Mouse (Mus musculus) macrophage (primary cell): Measurements from ENCODE around the gene Trp53tg5. TPM values are rescaled to one million over a fixed set of nuclear protein-coding genes. Genes with fewer than 3 reads are reported as not detected.

ENCODE experiments used
- H3K27ac ChIP-seq: fragments of 350-480 bp; formaldehyde crosslinking; 2 replicates; pipeline ENCODE4 v1.9.0; 2021
- H3K36me3 ChIP-seq: fragments of 350-480 bp; formaldehyde crosslinking; 2 replicates; pipeline ENCODE4 v1.9.0; 2021; ENCODE audit errors: inconsistent target
- H3K4me3 ChIP-seq: fragments of 350-480 bp; formaldehyde crosslinking; 2 replicates; pipeline ENCODE4 v1.9.0; 2021; ENCODE audit errors: inconsistent target
- H3K79me2 ChIP-seq: fragments of 350-480 bp; formaldehyde crosslinking; 2 replicates; pipeline ENCODE4 v1.9.0; 2021; ENCODE audit errors: inconsistent target
- whole genome bisulfite sequencing: methylation state at CpG from one replicate; pipeline ENCODE4 v1.1.7; 2026; ENCODE audit warnings: inconsistent platforms; ENCODE audit not compliant: missing documents; 5-methylcytosine and 5-hydroxymethylcytosine counted together
- polyA plus RNA-seq: library from polyadenylated mRNA; stranded (reverse); fragments of 250-400 nt; gene quantifications from 3 replicates; pipeline ENCODE4 v1.2.4, GENCODE M21; 2018; ENCODE audit warnings: inconsistent platforms

Gene Trp53tg5
- polyA plus RNA-seq, 1 experiment from 2014 or later = not detected

DNA sequence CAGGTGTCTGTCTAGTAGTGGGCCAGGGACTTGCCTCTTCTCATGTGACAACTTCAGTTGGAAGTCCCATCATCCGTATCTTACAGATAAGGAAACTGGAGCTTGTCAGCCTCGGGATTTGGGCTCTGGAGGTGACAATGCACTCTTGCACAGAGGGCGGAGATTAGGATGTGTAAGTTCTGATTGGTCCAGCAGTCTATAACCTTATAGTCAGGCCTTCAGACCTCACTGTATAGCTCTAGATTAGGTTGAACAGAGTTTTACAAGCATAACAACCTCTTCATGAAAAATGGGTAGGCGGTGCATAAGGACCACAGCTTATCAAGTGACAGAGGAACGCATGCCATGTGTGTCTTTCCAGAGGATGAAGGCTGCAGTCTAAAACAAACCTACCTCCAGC is 6.7 kb downstream of the Trp53tg5 start:
- no peak overlapping the region for H3K27ac ChIP-seq
- no peak overlapping the region for H3K4me3 ChIP-seq
- peaks cover 17% of the 10 kb centered on the region; the same call in 1 of the 2 replicates for H3K36me3 ChIP-seq
- 85% methylated on average over 5 of the region's 5 CpGs for WGBS
- H3K79me2 ChIP-seq = peaks cover 16% of the 10 kb centered on the region; the same call in 1 of the 2 replicates

DNA sequence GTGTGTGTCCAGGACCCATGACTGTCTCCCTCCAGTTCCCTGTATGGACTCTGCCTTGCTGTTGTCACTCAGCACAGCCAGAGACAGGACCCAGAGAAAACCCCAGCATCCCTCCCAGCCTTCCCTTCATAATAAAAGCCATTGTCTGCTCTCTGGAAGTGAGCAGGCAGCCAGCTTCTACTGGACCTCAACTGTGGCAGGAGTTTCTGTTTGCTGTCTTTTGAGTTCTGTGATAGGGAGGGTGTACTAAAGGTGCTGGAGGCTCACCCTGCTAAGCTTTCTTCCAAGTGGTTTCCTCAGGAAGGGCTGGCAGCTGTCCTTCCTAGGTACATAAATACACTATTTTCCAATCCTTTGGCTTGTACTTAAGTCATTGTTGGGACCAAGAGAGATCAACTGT is 8.4 kb downstream of the Trp53tg5 start:
- peaks cover 21% of the 10 kb centered on the region; the same call in 1 of the 2 replicates for H3K79me2 ChIP-seq
- H3K36me3 ChIP-seq = peaks cover 17% of the 10 kb centered on the region; the same call in 1 of the 2 replicates
- no peak overlapping the region for H3K4me3 ChIP-seq
- H3K27ac ChIP-seq = no peak overlapping the region

DNA sequence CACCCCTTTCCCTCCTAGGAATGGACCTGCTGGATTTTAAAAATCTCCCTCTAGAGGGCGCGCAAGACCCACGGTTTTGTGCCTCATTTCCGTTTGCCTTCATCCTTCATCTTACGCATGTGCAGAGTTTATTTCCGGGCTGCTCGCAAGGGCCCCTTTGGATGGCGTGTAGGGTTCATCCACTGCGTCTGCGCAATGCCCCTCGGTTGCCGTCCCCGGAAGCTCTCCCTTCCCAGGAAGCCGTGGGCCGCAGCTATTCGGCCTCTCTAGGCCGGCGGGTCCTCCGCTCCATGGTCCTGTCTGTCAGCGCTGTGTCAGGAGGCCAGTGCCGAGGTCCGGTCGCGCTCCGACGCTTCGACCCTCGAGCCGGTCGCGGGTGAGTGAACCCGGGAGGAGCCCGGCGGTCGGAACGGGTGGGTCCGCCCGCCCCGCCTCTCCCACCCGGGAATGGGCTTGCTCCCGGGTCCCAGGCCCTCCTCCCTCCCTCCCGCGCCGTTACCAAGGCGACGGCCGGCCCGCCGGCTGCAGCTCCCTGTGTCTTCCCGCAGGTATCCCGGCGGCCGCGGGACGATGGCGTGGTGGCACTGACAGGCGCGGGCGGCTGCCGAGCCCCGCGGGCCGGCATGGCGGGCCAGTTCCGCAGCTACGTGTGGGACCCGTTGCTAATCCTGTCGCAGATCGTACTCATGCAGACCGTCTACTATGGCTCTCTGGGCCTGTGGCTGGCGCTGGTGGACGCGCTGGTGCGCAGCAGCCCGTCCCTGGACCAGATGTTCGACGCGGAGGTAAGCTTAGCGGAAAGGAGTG is 12.6 kb downstream of the Trp53tg5 start, which contains the start of gene Gm20458:
Gm20458 (plus strand) TSS at position 223 of the 807 bp plus-strand sequence.
- peak within 1 kb of the TSS; percentile 37 for H3K27ac ChIP-seq
- peak within 1 kb of the TSS; percentile 77 for H3K4me3 ChIP-seq
- peaks cover 17% of the 10 kb centered on the region; the same call in 1 of the 2 replicates for H3K36me3 ChIP-seq
- under 1% methylated on average over 55 of the region's 79 CpGs for WGBS
- H3K79me2 ChIP-seq = peaks cover 21% of the 10 kb centered on the region; the same call in 1 of the 2 replicates

DNA sequence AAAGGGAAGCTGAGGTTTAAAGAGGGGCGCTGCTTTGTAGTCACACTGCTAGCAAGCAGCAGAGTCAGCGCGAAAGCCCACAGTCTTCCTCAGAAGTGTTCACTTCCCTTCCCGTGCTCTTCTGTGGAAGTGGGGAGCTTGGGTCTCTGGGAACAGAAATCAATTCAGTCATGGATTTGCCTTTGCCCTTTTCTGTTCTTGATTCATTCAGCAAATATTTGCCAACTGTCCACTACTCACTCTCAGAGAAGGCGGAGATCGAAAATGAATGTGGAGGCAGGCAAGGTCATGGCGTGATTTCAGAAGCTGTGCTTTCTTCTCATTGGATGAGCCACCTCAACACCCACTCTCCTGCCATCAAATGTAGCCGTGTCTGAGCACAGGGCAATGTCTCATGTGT is 15.0 kb downstream of the Trp53tg5 start:
- Histone ChIP-seq H3K27ac (peak overlapping the region; percentile 79), H3K4me3 (no peak overlapping the region), H3K36me3 (no peaks in the 10 kb centered on the region), H3K79me2 (peaks cover 21% of the 10 kb centered on the region; the same call in 1 of the 2 replicates)
- 14% methylated on average over 8 of the region's 8 CpGs for WGBS

DNA sequence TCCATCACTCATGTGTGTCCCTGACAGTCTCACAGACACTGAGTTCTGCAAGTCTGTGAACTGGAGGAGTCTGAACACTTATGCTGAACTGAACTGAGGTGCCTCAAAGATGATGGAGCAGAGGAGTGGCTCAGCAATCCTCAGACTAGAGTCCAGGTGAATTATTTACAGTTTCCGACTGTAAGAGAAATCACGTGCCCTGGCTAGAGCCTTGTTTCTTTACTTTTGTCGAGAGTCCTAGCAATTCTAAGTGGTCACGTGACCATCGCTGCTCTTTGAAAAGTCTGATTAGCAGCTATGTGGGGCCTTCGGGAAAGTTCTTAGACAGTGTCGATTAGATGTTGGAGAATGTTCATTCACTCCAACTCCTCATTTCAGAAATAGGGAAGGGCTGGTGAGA is 15.6 kb downstream of the Trp53tg5 start:
- H3K4me3 ChIP-seq = no peak overlapping the region
- peaks cover 17% of the 10 kb centered on the region; the same call in 1 of the 2 replicates for H3K79me2 ChIP-seq
- peak overlapping the region; percentile 79 for H3K27ac ChIP-seq
- H3K36me3 ChIP-seq = no peaks in the 10 kb centered on the region
- WGBS = 46% methylated on average over 7 of the region's 7 CpGs

DNA sequence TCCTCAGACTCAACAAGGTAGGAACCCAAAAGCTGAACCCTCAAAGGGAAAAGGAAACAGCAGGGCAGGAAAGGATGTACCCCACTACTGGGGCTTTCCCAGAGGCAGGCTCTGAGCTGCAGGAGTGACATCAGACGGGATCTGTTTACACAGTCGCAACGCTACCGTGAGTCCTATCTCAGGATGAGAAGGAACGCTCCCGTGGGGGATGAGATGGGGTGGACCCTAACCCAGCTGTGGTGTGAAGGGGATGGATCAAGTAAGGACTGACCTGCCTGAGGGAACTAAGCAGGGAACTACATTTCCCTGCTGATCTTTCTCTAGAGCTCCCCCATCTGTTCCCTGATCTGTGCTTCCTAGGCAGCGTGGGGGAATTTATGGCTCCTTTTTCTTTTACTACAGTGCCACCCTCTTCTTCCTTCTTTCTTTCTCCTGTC is 16.6 kb downstream of the Trp53tg5 start, which contains the start of gene Sys1:
Sys1 (plus strand) TSS at position 101 of the 437 bp plus-strand sequence.
- Histone ChIP-seq H3K4me3 (peak within 1 kb of the TSS; percentile 2; the same call in 1 of the 2 replicates), H3K36me3 (no peaks in the 10 kb centered on the region), H3K27ac (peak within 1 kb of the TSS; percentile 79), H3K79me2 (peaks cover 6% of the 10 kb centered on the region; the same call in 1 of the 2 replicates)
- WGBS = 16% methylated on average over 7 of the region's 7 CpGs

DNA sequence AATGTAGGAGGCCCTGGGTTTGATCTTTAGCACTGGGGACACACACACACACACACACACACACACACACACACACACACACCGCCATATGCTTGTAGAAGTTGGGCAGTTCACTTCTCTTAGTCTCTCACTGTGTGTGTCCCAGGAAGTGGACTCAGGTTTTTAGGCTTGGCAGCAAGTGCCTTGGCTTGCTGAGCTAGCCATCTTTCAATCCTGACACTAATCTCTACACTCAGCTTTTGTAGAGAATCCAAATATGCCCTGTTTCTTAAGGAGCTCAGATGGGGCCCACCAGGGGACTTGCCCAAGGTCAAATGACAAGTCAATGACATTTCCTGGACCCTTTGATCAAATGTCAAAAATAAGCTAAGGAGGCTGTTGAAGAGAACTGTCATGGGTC is 17.1 kb downstream of the Trp53tg5 start:
- Histone ChIP-seq H3K4me3 (no peak overlapping the region), H3K27ac (peak overlapping the region; percentile 12; the same call in 1 of the 2 replicates), H3K79me2 (peaks cover 1% of the 10 kb centered on the region; the same call in 1 of the 2 replicates), H3K36me3 (no peaks in the 10 kb centered on the region)
- WGBS = 100% methylated on average over 1 of the region's 1 CpGs

DNA sequence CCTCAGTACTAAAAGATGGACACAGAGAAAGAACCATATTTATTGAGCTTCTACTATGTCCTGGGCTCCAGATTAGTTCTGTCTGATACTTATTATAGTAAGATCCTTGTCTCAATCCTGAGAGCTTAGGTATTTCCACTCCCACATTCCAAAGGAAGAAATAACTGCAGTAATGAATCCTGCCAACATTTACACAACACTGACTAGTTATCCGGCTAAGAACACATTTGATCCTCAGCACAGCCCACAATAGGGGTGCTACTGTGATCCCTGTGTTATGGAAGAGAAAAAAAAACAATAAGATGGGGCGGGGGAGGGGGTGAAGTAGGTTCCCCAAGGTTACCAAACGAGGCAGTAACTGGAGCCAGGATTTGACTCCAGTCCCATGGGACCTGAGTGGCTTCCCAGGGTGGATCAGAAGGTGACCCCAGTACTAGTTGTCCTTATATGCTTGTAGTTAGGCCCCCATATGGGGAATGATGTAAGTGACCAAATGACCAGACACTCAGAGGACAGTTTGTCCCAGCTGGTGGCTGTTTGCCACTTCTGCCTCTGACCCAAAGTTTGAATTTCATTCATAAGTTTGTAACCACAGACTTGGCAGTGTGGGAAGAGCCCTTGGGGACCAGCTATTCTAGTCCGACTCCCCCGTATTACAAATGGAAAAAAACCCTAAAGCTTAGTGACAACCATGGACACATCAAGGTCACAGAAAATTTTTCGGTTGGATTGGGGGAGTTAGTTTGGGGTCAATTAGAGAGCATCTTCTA is 17.9 kb downstream of the Trp53tg5 start:
- Histone ChIP-seq H3K27ac (0 out of 2 replicates have a peak overlapping the region, but pooled peaks have one; percentile 8), H3K79me2 (no peaks in the 10 kb centered on the region), H3K36me3 (no peaks in the 10 kb centered on the region), H3K4me3 (no peak overlapping the region)
- WGBS = 90% methylated on average over 5 of the region's 6 CpGs

DNA sequence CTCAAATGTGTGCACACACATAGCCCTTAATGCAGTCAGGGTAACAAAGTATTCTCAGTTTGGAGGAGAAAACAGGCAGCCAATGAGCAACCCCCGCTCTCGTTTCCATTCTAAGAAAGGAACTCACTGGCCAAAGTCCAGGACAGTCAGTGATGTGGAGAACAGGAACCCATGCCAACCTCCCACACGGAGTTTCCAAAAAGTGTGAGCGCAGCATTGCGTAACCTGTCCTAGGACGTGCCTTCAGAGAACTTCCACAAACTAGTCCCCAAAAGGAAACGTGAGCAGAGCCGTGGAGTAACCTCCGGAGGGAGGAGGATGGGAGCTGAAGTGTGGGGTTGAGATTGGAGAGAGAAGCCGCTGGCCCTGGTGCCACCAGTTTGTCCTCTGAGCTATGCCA is 18.7 kb downstream of the Trp53tg5 start:
- H3K4me3 ChIP-seq = no peak overlapping the region
- H3K79me2 ChIP-seq = no peaks in the 10 kb centered on the region
- 0 out of 2 replicates have a peak overlapping the region, but pooled peaks have one; percentile 8 for H3K27ac ChIP-seq
- WGBS = 18% methylated on average over 10 of the region's 10 CpGs
- no peaks in the 10 kb centered on the region for H3K36me3 ChIP-seq

DNA sequence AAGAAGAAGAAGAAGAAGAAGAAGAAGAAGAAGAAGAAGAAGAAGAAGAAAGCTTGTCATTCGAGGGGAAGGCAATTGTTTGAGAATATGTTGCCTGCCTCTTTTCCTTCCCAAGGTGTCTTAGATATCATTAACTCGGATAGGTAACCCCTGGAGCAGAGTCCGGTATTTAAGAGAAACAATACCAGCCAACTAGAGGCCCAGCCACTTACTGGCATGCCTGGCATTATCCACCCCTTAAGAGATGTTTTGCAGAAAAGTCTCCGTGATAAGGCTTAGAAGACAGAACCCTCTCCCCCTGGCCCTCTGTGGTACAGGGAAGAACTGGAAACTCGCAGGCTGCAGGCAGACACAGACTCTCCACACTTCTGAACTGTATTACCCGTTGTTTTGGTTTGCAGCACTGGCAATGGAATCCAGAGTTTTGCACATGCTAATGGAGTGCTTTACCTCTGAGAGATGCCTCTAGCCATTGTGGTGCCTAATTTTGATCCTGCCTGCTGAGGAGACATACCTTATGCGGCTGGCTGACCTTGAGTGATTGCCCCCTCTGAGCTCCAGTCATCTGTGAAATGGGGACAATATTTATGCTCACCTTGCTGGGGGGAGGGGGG is 19.5 kb downstream of the Trp53tg5 start:
- 88% methylated on average over 7 of the region's 7 CpGs for WGBS
- Histone ChIP-seq H3K36me3 (no peaks in the 10 kb centered on the region), H3K79me2 (no peaks in the 10 kb centered on the region), H3K27ac (no peak overlapping the region), H3K4me3 (no peak overlapping the region)

DNA sequence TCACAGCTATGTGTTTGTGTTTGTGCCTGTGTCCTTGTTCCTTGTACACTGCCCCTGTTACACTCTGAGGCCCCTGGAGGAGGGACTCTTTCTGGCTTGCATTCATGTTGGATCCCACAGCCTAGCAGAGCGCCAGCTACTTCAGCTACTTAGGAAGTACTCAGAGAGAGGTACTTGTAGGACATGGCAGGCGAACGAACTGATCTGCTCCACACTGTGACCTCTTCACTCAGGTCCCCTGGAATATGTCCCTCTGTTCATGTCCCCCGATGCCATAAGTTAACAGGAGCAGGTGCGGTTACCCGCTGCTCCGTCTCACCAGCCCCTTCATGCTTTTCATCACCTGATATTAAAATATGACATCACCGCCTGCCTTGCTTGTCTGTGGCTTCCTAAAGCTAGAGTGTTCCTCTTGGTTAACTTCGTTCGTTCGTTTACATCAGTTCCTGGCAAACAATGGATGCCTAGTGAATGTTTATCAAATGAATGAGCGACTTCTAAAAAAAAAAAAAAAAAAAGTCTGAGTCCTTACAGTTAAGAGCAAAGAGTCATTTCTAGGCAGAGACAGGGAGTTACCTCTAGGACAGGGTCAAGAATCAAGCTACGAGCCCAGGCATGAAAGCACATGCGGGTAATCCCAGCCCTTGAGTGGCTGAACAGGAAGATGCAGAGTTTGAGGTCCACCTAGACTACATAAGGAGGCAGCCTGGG is 20.3 kb downstream of the Trp53tg5 start:
- no peak overlapping the region for H3K27ac ChIP-seq
- H3K79me2 ChIP-seq = no peaks in the 10 kb centered on the region
- WGBS = 86% methylated on average over 14 of the region's 14 CpGs
- no peak overlapping the region for H3K4me3 ChIP-seq
- H3K36me3 ChIP-seq = no peaks in the 10 kb centered on the region

DNA sequence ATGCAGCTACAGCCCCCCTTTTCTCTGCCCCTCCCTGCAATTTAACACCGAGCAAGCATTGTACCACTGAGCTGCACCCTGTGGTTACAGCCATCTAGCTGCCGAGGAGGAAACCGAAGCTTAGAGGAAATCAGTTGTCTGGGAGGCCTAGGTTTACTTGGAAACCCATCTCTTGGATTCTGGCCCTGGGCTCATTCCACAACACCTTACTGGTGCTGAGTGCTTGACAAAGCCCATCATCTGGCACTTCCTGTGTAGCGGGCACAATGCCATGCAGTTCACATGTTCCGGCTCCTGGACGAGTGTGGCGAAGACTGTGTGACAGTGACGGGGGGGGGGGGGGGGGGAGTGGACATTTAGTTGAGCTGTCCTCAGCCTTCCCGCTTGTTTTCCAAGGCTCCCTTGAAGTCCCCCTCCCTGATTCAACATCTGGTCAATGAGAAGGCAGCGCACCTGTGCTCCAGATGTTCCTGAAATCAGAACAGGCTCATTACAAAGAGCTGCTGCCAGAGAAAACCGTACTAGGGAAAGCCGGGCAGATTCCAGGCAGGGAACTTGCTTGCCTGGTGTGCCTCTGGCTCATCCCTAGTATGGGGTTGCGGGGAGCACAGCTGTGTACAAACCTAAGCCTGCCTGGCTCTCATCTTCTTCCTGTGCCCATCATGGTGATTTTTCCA is 21.4 kb downstream of the Trp53tg5 start:
- 67% methylated on average over 12 of the region's 13 CpGs for WGBS

DNA sequence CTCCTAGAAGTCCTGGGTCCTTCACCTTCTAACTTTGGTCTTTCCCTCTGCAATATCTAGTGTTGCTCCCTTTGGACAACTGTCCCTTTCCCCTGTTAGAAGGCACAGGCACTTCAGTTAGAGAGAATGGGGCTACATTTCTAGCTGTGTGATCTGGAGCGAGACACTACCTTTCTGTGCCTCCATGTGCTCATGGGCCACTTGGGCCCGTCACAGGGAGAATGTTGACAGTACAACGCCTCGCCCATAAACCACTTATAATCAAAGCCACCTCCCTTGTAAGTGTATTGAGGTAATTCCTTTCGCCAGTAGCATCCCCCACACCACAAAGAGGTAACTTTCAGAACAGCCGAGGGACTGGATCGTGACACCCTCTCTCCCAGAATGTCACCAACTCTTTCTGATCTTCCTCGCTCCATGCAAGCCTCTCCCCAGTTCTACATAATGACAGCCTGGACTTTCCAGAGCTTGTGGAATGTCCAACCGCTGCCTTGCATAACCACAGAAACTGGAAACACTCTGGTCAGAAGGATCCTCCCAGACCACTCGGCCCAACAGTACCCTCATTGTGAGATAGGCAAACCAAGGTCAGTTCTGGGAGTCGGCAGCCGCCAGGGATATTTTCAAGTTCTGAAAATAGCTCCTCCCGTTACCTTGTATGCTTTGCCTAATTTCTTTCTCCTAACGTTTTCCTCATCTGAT is 24.0 kb downstream of the Trp53tg5 start:
- Histone ChIP-seq H3K4me3 (no peak overlapping the region), H3K27ac (no peak overlapping the region), H3K79me2 (no peaks in the 10 kb centered on the region), H3K36me3 (no peaks in the 10 kb centered on the region)
- WGBS = 93% methylated on average over 14 of the region's 14 CpGs

More for the DNA sequence above, 21.4 kb downstream of the Trp53tg5 start:
- Histone ChIP-seq H3K79me2 (no peaks in the 10 kb centered on the region), H3K27ac (no peak overlapping the region), H3K36me3 (no peaks in the 10 kb centered on the region), H3K4me3 (no peak overlapping the region)
